Mouse (Mus musculus) heart, postnatal 0 days (tissue): ENCODE data around the gene Ncor2. TPM values are rescaled to one million over a fixed set of nuclear protein-coding genes. Genes with fewer than 3 reads are reported as not detected.

Experiments
- ATAC-seq: fragments of 200-750 bp; cut with Nextera tagmentation; 2 replicates; pipeline ENCODE4 v1.8.0; 2017; ENCODE audit warnings: low read depth, moderate number of reproducible peaks, moderate library complexity; ENCODE audit not compliant: insufficient read depth
- DNase-seq: peaks from one replicate; pipeline ENCODE4 v3.0.0-alpha.2; 2016; ENCODE audit warnings: low spot score
- H3K27ac ChIP-seq: fragments of 300-500 bp; sonication (generic); 2 replicates; pipeline ENCODE4 v1.5.1; 2014; ENCODE audit warnings: low read depth, mild to moderate bottlenecking
- H3K27me3 ChIP-seq: fragments of 300-500 bp; sonication (generic); 2 replicates; pipeline ENCODE4 v1.6.1; 2014; ENCODE audit warnings: low read length, mixed read lengths; ENCODE audit not compliant: control insufficient read depth, insufficient read depth
- H3K36me3 ChIP-seq: fragments of 300-500 bp; sonication (generic); replicated peaks from 2 replicates; pipeline ENCODE4 v1.6.1; 2014; ENCODE audit warnings: low read length, mixed read lengths; ENCODE audit not compliant: control insufficient read depth, insufficient read depth
- H3K4me1 ChIP-seq: fragments of 300-500 bp; sonication (generic); 2 replicates; pipeline ENCODE4 v1.6.1; 2014; ENCODE audit warnings: antibody characterized with exemption; ENCODE audit not compliant: control insufficient read depth, insufficient read depth
- H3K4me2 ChIP-seq: fragments of 300-500 bp; sonication (generic); 2 replicates; pipeline ENCODE4 v1.6.1; 2014; ENCODE audit warnings: low read depth, mild to moderate bottlenecking, low read length, moderate library complexity
- H3K4me3 ChIP-seq: fragments of 300-500 bp; sonication (generic); 2 replicates; pipeline ENCODE4 v1.5.1; 2014; ENCODE audit warnings: low read depth, low read length
- H3K9ac ChIP-seq: fragments of 300-500 bp; sonication (generic); replicated peaks from 2 replicates; pipeline ENCODE4 v1.6.1; 2014; ENCODE audit warnings: low read depth, low read length, mixed read lengths
- H3K9me3 ChIP-seq: fragments of 300-500 bp; sonication (generic); replicated peaks from 2 replicates; pipeline ENCODE4 v1.6.1; 2016; ENCODE audit warnings: low read length; ENCODE audit not compliant: control insufficient read depth
- CTCF ChIP-seq: IDR thresholded peaks from 2 replicates; pipeline ENCODE4 v1.5.1; 2016; ENCODE audit warnings: antibody characterized with exemption, control low read depth, low read depth
- EP300 ChIP-seq: IDR thresholded peaks from 2 replicates; pipeline ENCODE4 v1.6.1; 2016; ENCODE audit warnings: antibody characterized with exemption, low read depth
- WGBS: fragments of 180-500 bp; shearing (Covaris S2); extraction: QIAGEN DNeasy Blood & Tissue Kit; methylation state at CpG from one replicate; pipeline ENCODE4 v1.1.7; 2014; 5-methylcytosine and 5-hydroxymethylcytosine counted together
- polyA plus RNA-seq: library from polyadenylated mRNA; unstranded; fragments of >200 nt; fragmentation: Nextera tagmentation; extraction: Ambion mirVana; gene quantifications from 2 replicates; pipeline ENCODE4 v1.2.1, GENCODE M21; 2015
- total RNA-seq: library from RNA; depleted of rRNA; stranded (reverse); fragments of >200 nt; gene quantifications from 2 replicates; pipeline ENCODE4 v1.2.3, GENCODE M21; 2014; ENCODE audit warnings: low replicate concordance; rRNA removed

The Ncor2 gene
- total and polyA plus RNA-seq, 2 experiments from 2014 or later = 15.5 to 73.8 TPM

DNA sequence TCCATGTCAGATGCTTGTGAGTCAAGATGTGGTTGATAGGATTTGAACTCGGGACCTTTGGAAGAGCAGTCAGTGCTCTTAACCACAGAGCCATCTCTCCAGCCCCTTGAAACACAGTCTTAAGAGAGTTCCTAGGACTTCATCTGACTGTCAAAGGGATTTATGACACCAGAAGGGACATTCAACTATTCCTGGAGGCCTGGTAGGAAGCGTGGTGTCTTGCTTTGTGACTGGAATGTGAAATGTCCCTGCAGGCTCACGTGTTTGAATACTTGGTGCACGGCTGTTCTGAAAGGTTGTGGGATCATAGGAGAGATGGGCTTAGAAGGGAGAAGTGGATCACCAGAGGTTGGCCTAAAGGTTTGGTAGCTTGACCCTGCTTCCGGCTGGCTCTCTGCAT, 192.4 kb downstream of the Ncor2 start:
- TF ChIP-seq CTCF = no peak
- TF ChIP-seq EP300 = no peak
- H3K27me3 ChIP-seq = no peaks in the 10 kb centered on the region
- no peak for ATAC-seq
- 85% methylated on average over 5 of the region's 5 CpGs for WGBS
- no peak overlapping the region for H3K27ac ChIP-seq
- no peak overlapping the region for H3K9ac ChIP-seq
- DNase-seq = no peak
- H3K9me3 ChIP-seq = 0 out of 2 replicates have a peak, but pooled peaks cover 8% of the 10 kb centered on the region
- no peaks in the 10 kb centered on the region for H3K36me3 ChIP-seq
- H3K4me1 ChIP-seq = peaks cover 9% of the 10 kb centered on the region; the same call in 1 of the 2 replicates
- no peak overlapping the region for H3K4me3 ChIP-seq
- no peak overlapping the region for H3K4me2 ChIP-seq

DNA sequence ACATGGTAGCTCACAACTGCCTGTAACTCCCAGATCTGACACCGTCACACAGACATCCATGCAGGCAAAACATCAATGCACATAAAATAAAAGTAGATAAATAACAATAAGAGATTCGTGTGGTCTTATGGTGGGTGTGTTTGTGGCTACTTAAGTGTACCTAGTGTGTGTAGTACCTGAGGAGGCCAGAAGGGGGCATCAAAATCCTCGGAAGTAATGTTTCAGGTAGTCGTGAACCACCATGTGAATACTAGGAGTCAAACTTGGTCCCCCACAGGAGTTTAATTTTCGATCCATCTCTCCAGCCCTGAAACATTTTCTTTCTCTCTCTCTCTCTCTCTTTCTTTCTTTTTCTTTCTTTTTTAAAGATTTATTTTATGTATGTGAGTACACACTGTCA, 192.8 kb downstream of the Ncor2 start:
- DNase-seq = no peak
- Histone ChIP-seq H3K9ac (no peak overlapping the region), H3K27me3 (no peaks in the 10 kb centered on the region), H3K4me2 (no peak overlapping the region), H3K9me3 (0 out of 2 replicates have a peak, but pooled peaks cover 8% of the 10 kb centered on the region), H3K27ac (no peak overlapping the region), H3K36me3 (no peaks in the 10 kb centered on the region), H3K4me1 (peaks cover 9% of the 10 kb centered on the region; the same call in 1 of the 2 replicates), H3K4me3 (no peak overlapping the region)
- no peak for TF ChIP-seq CTCF
- no peak for TF ChIP-seq EP300
- no peak for ATAC-seq
- 90% methylated on average over 5 of the region's 5 CpGs for WGBS

DNA sequence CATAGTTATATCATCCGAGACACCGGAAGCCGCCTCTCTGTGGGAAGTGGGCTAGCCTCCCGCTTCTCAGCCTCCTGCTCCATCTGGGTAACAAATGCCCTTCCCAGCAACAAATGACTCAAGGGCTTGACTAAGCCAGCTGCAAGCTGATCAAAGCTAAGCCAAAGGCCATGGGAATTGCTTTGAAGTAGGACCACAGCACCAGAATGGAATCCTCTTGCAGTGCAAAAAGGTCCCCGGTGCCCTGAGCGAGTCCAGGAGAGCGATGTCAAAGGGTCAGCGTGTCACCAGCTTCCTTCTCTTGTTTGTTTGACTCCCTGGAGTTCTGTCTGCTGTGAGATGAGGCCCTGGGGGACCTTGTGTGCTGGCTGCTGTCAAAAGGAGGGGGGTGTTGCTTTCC, 209.2 kb downstream of the Ncor2 start:
- WGBS = 48% methylated on average over 8 of the region's 8 CpGs
- no peak overlapping the region for H3K27ac ChIP-seq
- TF ChIP-seq CTCF (no peak), EP300 (no peak)
- H3K4me2 ChIP-seq = no peak overlapping the region
- no peaks in the 10 kb centered on the region for H3K9me3 ChIP-seq
- H3K27me3 ChIP-seq = no peaks in the 10 kb centered on the region
- H3K9ac ChIP-seq = no peak overlapping the region
- H3K36me3 ChIP-seq = no peaks in the 10 kb centered on the region
- H3K4me3 ChIP-seq = no peak overlapping the region
- ATAC-seq (no peak), DNase-seq (no peak)
- H3K4me1 ChIP-seq = no peaks in the 10 kb centered on the region; the same call in 1 of the 2 replicates

Other genes with a start within 250 kb of the Ncor2 start
- gene Rflna, start 176.0 kb downstream of the Ncor2 start, total RNA-seq = not detected in 2 replicates
- gene Rflna, start 176.0 kb downstream of the Ncor2 start, polyA plus RNA-seq = 0.73 and 0.85 TPM in 2 replicates
- gene Scarb1, start 161.9 kb upstream of the Ncor2 start, total RNA-seq = 79.8 and 84.2 TPM in 2 replicates
- gene Scarb1, start 161.9 kb upstream of the Ncor2 start, polyA plus RNA-seq = 53.7 and 58.2 TPM in 2 replicates
- gene Gm10382, start 210.1 kb upstream of the Ncor2 start, total RNA-seq = not detected in 2 replicates
- gene Gm10382, start 210.1 kb upstream of the Ncor2 start, polyA plus RNA-seq = 0.32 and 0.78 TPM in 2 replicates
- gene Ubc, start 211.0 kb upstream of the Ncor2 start, total RNA-seq = 889 and 1,003 TPM in 2 replicates
- gene Ubc, start 211.0 kb upstream of the Ncor2 start, polyA plus RNA-seq = 742 and 892 TPM in 2 replicates